Mouse (Mus musculus) forebrain, postnatal 0 days (tissue): ENCODE data around the gene Raph1. TPM values are rescaled to one million over a fixed set of nuclear protein-coding genes. Genes with fewer than 3 reads are reported as not detected.

ENCODE experiments used
- ATAC-seq: fragments of 200-750 bp; cut with Nextera tagmentation; 2 replicates; pipeline ENCODE4 v1.8.0; 2017; ENCODE audit warnings: mild to moderate bottlenecking, moderate library complexity
- DNase-seq: peaks from one replicate; pipeline ENCODE4 v3.0.0-alpha.2; 2015
- H3K27ac ChIP-seq: fragments of 300-500 bp; sonication (generic); 2 replicates; pipeline ENCODE4 v1.5.1; 2014; ENCODE audit warnings: low read depth, mild to moderate bottlenecking, antibody characterized with exemption, low read length, moderate library complexity, mixed read lengths
- H3K27me3 ChIP-seq: fragments of 300-500 bp; sonication (generic); 2 replicates; pipeline ENCODE4 v1.6.1; 2014; ENCODE audit warnings: mild to moderate bottlenecking, low read length, mixed read lengths; ENCODE audit not compliant: insufficient read depth
- H3K36me3 ChIP-seq: fragments of 300-500 bp; sonication (generic); 2 replicates; pipeline ENCODE4 v1.6.1; 2014; ENCODE audit warnings: mild to moderate bottlenecking, moderate library complexity; ENCODE audit not compliant: insufficient read depth
- H3K4me1 ChIP-seq: fragments of 300-500 bp; sonication (generic); 2 replicates; pipeline ENCODE4 v1.6.1; 2014; ENCODE audit warnings: antibody characterized with exemption; ENCODE audit not compliant: insufficient read depth
- H3K4me2 ChIP-seq: fragments of 300-500 bp; sonication (generic); 2 replicates; pipeline ENCODE4 v1.6.1; 2014; ENCODE audit warnings: low read depth, mild to moderate bottlenecking, moderate library complexity
- H3K4me3 ChIP-seq: fragments of 300-500 bp; sonication (generic); 2 replicates; pipeline ENCODE4 v1.5.1; 2014; ENCODE audit warnings: low read depth, low read length, mixed read lengths
- H3K9ac ChIP-seq: fragments of 300-500 bp; sonication (generic); 2 replicates; pipeline ENCODE4 v1.6.1; 2014; ENCODE audit warnings: mild to moderate bottlenecking
- H3K9me3 ChIP-seq: fragments of 300-500 bp; sonication (generic); 2 replicates; pipeline ENCODE4 v1.6.1; 2016; ENCODE audit warnings: low read length
- CTCF ChIP-seq: sonication (generic); IDR thresholded peaks from 2 replicates; pipeline ENCODE4 v1.5.1; 2016; ENCODE audit warnings: antibody characterized with exemption, control low read depth, low read depth
- WGBS: fragments of 180-500 bp; shearing (Covaris S2); extraction: QIAGEN DNeasy Blood & Tissue Kit; methylation state at CpG from one replicate; pipeline ENCODE4 v1.1.7; 2014; 5-methylcytosine and 5-hydroxymethylcytosine counted together
- polyA plus RNA-seq: library from polyadenylated mRNA; unstranded; fragments of >200 nt; fragmentation: Nextera tagmentation; extraction: Ambion mirVana; gene quantifications from 2 replicates; pipeline ENCODE4 v1.2.1, GENCODE M21; 2015
- total RNA-seq: library from RNA; depleted of rRNA; stranded (reverse); fragments of >200 nt; gene quantifications from 2 replicates; pipeline ENCODE4 v1.2.3, GENCODE M21; 2014

Gene Raph1
- total and polyA plus RNA-seq, 2 experiments from 2014 or later = 12.4 to 32.5 TPM

GRCm38 (mm10) chr1:60488635-60489034 lies 78.3 kb downstream of the Raph1 start:
- WGBS = 90% methylated on average over 8 of the region's 8 CpGs
- no peak for TF ChIP-seq CTCF
- Histone ChIP-seq H3K36me3 (peaks cover 51% of the 10 kb centered on the region), H3K27ac (no peak overlapping the region), H3K4me2 (no peak overlapping the region), H3K4me1 (no peaks in the 10 kb centered on the region), H3K9ac (no peak overlapping the region), H3K27me3 (no peaks in the 10 kb centered on the region), H3K9me3 (no peaks in the 10 kb centered on the region), H3K4me3 (no peak overlapping the region)
- DNase-seq = no peak
- ATAC-seq = no peak

- no peak overlapping the region for H3K4me3 ChIP-seq
- no peaks in the 10 kb centered on the region for H3K4me1 ChIP-seq
- no peak overlapping the region for H3K4me2 ChIP-seq
- H3K27ac ChIP-seq = no peak overlapping the region
- H3K9ac ChIP-seq = no peak overlapping the region
- H3K36me3 ChIP-seq = peaks cover 33% of the 10 kb centered on the region
- DNase-seq (no peak), ATAC-seq (no peak)
- TF ChIP-seq CTCF = no peak
- H3K27me3 ChIP-seq = no peaks in the 10 kb centered on the region
- H3K9me3 ChIP-seq = no peaks in the 10 kb centered on the region
- 77% methylated on average over 3 of the region's 3 CpGs for WGBS
Measured at GRCm38 (mm10) chr1:60485649-60486048, 81.3 kb downstream of the Raph1 start.

GRCm38 (mm10) chr1:60482881-60483280 lies 84.0 kb downstream of the Raph1 start:
- TF ChIP-seq CTCF = no peak
- H3K9ac ChIP-seq = no peak overlapping the region
- 93% methylated on average over 1 of the region's 1 CpGs for WGBS
- no peak overlapping the region for H3K4me3 ChIP-seq
- no peak overlapping the region for H3K4me2 ChIP-seq
- no peak for DNase-seq
- H3K27ac ChIP-seq = no peak overlapping the region
- peaks cover 21% of the 10 kb centered on the region for H3K36me3 ChIP-seq
- no peaks in the 10 kb centered on the region for H3K4me1 ChIP-seq
- no peak for ATAC-seq
- no peaks in the 10 kb centered on the region for H3K27me3 ChIP-seq
- H3K9me3 ChIP-seq = no peaks in the 10 kb centered on the region

GRCm38 (mm10) chr1:60481561-60481960 lies 85.3 kb downstream of the Raph1 start:
- no peak for TF ChIP-seq CTCF
- Histone ChIP-seq H3K4me2 (no peak overlapping the region), H3K27ac (no peak overlapping the region), H3K9me3 (no peaks in the 10 kb centered on the region), H3K9ac (no peak overlapping the region), H3K4me1 (no peaks in the 10 kb centered on the region), H3K4me3 (no peak overlapping the region), H3K36me3 (peaks cover 22% of the 10 kb centered on the region), H3K27me3 (no peaks in the 10 kb centered on the region)
- no peak for ATAC-seq
- no peak for DNase-seq
- WGBS = 27% methylated on average over 1 of the region's 1 CpGs

GRCm38 (mm10) chr1:60470541-60470940 lies 96.4 kb downstream of the Raph1 start:
- Histone ChIP-seq H3K4me2 (no peak overlapping the region), H3K27me3 (no peaks in the 10 kb centered on the region), H3K36me3 (peaks cover 24% of the 10 kb centered on the region), H3K27ac (no peak overlapping the region), H3K4me1 (no peaks in the 10 kb centered on the region), H3K4me3 (no peak overlapping the region), H3K9me3 (no peaks in the 10 kb centered on the region), H3K9ac (no peak overlapping the region)
- TF ChIP-seq CTCF = no peak
- no peak for DNase-seq
- ATAC-seq = no peak
- WGBS = 90% methylated on average over 7 of the region's 7 CpGs

GRCm38 (mm10) chr1:60469491-60469890 lies 97.4 kb downstream of the Raph1 start:
- Histone ChIP-seq H3K4me2 (no peak overlapping the region), H3K9ac (no peak overlapping the region), H3K4me3 (no peak overlapping the region), H3K27me3 (no peaks in the 10 kb centered on the region), H3K27ac (no peak overlapping the region), H3K4me1 (no peaks in the 10 kb centered on the region), H3K36me3 (peaks cover 24% of the 10 kb centered on the region), H3K9me3 (no peaks in the 10 kb centered on the region)
- no peak for ATAC-seq
- DNase-seq = no peak
- no peak for TF ChIP-seq CTCF
- 74% methylated on average over 2 of the region's 2 CpGs for WGBS

- ATAC-seq (no peak), DNase-seq (no peak)
- H3K36me3 ChIP-seq = peaks cover 22% of the 10 kb centered on the region
Measured at GRCm38 (mm10) chr1:60460623-60461022, 106.3 kb downstream of the Raph1 start.

GRCm38 (mm10) chr1:60449896-60450295 lies 117.0 kb downstream of the Raph1 start:
- peaks cover 17% of the 10 kb centered on the region for H3K36me3 ChIP-seq
- no peak for DNase-seq
- WGBS = 30% methylated on average over 1 of the region's 1 CpGs

More at GRCm38 (mm10) chr1:60460623-60461022, 106.3 kb downstream of the Raph1 start:
- Histone ChIP-seq H3K27me3 (no peaks in the 10 kb centered on the region), H3K27ac (no peak overlapping the region), H3K4me1 (no peaks in the 10 kb centered on the region), H3K9me3 (no peaks in the 10 kb centered on the region), H3K4me2 (no peak overlapping the region), H3K9ac (no peak overlapping the region), H3K4me3 (no peak overlapping the region)
- WGBS = 87% methylated on average over 1 of the region's 1 CpGs
- no peak for TF ChIP-seq CTCF

More at GRCm38 (mm10) chr1:60449896-60450295, 117.0 kb downstream of the Raph1 start:
- H3K27ac ChIP-seq = no peak overlapping the region
- no peaks in the 10 kb centered on the region for H3K9me3 ChIP-seq
- TF ChIP-seq CTCF = no peak
- no peak overlapping the region for H3K4me2 ChIP-seq
- H3K4me1 ChIP-seq = no peaks in the 10 kb centered on the region
- no peaks in the 10 kb centered on the region for H3K27me3 ChIP-seq
- H3K4me3 ChIP-seq = no peak overlapping the region
- H3K9ac ChIP-seq = no peak overlapping the region
- no peak for ATAC-seq
